Mouse (Mus musculus) central nervous system, embryonic 14 days (tissue): Measurements from ENCODE around the gene Cxcl10. TPM values are rescaled to one million over a fixed set of nuclear protein-coding genes. Genes with fewer than 3 reads are reported as not detected.

Source experiments
- polyA plus RNA-seq: library from polyadenylated mRNA; depleted of rRNA; stranded (reverse); fragments of >200 nt; gene quantifications from 2 replicates; pipeline ENCODE4 v1.2.3, GENCODE M21; 2012; rRNA removed

Gene Cxcl10
- polyA plus RNA-seq = 10.4 and 31.7 TPM in 2 replicates

GRCm38 (mm10) chr5:92348794-92349413, at the start of gene Cxcl10:
Cxcl10 (minus strand) TSS chr5:92348889.

GRCm38 (mm10) chr5:92331635-92332338, 16.9 kb downstream of the Cxcl10 start, which contains the start of gene Art3:
Art3 (plus strand) TSS chr5:92331827.

GRCm38 (mm10) chr5:92327929-92328328, 20.8 kb downstream of the Cxcl10 start, which contains the start of gene Cxcl9:
Cxcl9 (minus strand) TSS chr5:92328079.

GRCm38 (mm10) chr5:92309681-92310511, 38.8 kb downstream of the Cxcl10 start, which contains the start of gene Sdad1:
Sdad1 (minus strand) TSS chr5:92310479.

Other genes with a start within 250 kb of the Cxcl10 start
- 45.0 and 46.4 TPM in 2 replicates for gene Uso1, start 211.0 kb downstream of the Cxcl10 start, polyA plus RNA-seq
- not detected in 2 replicates for gene U90926, start 133.5 kb downstream of the Cxcl10 start, polyA plus RNA-seq
- gene Ppef2, start 92.6 kb downstream of the Cxcl10 start, polyA plus RNA-seq = 0.80 and 0.96 TPM in 2 replicates
- 13.2 and 15.2 TPM in 2 replicates for gene Naaa, start 70.7 kb downstream of the Cxcl10 start, polyA plus RNA-seq
- 21.2 and 23.2 TPM in 2 replicates for gene Sdad1, start 38.4 kb downstream of the Cxcl10 start, polyA plus RNA-seq
- 0.22 and 2.2 TPM in 2 replicates for gene Cxcl9, start 20.8 kb downstream of the Cxcl10 start, polyA plus RNA-seq
- gene Art3, start 17.1 kb downstream of the Cxcl10 start, polyA plus RNA-seq = 4.6 and 5.1 TPM in 2 replicates
- 62.5 and 71.3 TPM in 2 replicates for gene Nup54, start 86.3 kb upstream of the Cxcl10 start, polyA plus RNA-seq
- gene Scarb2, start 157.9 kb upstream of the Cxcl10 start, polyA plus RNA-seq = 51.4 and 57.8 TPM in 2 replicates
- gene Fam47e, start 206.2 kb upstream of the Cxcl10 start, polyA plus RNA-seq = 0.26 and 0.39 TPM in 2 replicates